Mouse (Mus musculus): Measurements from ENCODE around the gene E330021D16Rik. TPM values are rescaled to one million over a fixed set of nuclear protein-coding genes. Genes with fewer than 3 reads are reported as not detected.

E330021D16Rik gene
- polyA plus RNA-seq, 2 experiments from 2014 or later, result 1.1 to 1.7 TPM

DNA sequence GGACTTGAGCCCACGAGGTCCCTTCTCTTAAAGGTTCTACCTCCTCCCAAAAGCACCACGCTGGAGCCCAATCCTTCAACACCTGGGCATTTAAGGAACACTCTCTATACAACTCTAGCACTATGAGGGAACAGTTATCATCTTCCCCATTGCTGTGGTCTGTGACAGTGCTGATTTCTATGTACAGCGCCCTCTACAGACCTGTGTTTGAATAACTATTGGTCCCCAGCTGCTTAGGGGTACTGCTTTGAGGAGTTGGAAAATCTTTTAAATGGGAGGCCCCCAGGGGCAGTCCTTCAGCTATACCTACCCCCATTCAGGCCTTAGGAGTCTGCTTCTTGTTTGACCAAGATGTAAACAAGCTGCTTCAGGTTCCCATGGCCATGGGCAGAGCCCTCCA is 5.7 kb upstream of the E330021D16Rik start:
- ATAC-seq, result no peak

DNA sequence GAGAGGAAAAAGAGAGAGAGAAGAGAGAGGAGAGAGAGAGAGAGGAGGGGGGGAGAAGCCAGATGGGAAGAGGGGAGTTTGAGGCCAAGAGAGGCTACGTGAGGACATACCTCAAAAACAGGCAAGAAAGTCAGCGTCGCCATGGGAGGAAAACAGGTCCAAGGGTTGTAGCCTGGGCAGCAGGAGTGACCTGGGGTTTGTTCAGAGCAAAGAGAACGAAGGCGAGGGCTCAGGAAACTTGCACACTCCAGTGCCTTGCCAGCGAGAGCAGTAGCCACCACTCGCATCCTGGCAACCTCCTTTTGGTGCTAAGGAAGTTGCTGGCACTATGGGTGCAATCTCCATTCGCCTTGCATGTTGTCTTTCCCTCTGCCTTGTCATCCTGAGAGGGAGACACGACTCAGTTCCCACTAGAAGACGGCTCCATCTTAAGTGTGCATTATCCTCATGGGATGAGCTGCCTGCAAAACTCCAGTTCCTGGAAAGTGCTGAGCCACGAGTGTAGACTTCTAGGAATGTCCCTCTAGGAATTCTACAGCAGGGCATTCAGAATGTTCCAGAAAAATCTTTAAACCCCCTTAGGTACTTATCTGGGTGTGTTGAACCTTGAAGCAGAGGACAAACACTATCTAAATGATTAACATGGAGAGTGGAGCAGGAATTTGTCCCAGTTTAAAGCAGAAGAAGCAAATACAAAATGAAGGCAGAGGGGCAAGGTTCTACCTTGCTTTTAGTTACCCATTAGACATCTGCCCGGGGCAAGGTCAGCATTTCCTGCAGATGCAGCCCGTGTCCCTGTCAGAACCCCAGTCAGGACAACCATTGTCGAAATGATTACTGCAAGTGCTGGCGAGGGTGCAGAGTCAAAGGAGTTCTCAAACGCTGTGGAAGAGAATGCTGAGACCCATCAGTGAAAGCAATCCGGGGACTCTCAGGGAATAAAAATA is 3.8 kb upstream of the E330021D16Rik start:
- ATAC-seq, result no peak

- ATAC-seq, result no peak
Measured at GRCm38 (mm10) chr6:136418333-136418848, 3.0 kb upstream of the E330021D16Rik start.

DNA sequence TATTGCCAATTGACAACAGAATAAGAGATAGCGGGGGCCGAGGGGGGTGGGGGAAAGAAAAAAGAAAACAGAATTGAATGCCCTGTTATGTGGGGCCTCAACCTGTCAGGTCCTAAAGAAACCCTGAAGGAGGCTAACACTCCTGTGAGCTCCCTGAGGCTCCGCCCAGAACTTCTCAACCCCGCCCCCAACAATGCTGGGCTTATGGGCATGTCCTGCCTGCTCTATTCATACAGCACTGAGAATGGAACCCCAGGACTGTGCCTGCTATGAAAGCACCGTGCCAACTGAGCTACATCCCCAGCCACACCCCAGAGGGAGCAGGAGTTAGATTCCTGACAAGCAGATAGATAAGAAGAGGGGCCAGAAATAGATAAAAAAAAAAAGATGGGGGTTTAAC is 2.5 kb upstream of the E330021D16Rik start:
- ATAC-seq, result no peak

DNA sequence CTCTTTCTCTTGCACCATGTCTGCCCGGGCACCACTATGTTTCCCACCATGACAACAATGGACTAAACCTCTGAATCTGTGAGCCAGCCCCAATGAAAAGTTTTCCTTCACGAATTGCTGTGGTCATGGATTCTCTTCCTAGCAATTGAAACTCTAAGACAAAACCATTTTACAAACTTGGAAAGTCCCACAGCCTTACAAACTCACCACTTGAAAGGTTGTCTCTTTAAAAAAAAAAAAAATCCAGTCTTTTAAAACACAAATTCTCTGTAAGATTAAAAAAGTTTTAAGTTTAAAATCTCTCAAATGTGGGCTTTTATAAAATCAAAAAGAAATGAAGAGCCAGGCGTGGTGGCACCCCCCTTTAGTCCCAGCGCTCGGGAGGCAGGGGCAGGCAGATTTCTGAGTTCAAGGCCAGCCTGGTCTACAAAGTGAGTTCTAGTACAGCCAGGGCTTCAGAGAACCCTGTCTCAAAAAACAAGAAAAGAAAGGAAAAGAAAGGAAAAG is 1.5 kb downstream of the E330021D16Rik start:
- ATAC-seq, result peak; percentile 63

- ATAC-seq, result no peak
Measured at GRCm38 (mm10) chr6:136407608-136408192, 7.7 kb downstream of the E330021D16Rik start.

GRCm38 (mm10) chr6:136396860-136397259 is 18.5 kb downstream of the E330021D16Rik start:
- ATAC-seq, result no peak

GRCm38 (mm10) chr6:136390262-136390661 is 25.1 kb downstream of the E330021D16Rik start:
- ATAC-seq, result no peak

DNA sequence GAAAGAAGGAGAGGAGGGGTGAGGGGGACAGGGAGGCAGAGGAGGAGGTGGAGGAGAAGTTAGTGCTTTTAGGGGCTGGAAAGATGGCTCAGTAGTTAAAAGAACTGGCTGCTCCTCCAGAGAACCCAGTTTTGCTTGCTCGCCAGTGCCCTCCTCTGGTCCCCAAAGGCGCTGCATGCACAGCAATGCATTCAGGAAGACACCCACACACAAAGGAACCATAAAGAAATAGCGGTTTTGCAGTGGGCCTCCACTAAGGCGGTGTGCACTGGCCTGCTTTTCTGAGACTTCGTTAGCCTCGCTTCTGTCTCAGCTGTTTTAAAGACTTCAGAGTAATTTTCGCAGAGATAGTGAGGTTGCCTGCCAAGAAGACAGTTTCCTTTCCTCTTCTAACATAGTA is 30.1 kb downstream of the E330021D16Rik start:
- no peak for ATAC-seq

GRCm38 (mm10) chr6:136383218-136383617 is 32.2 kb downstream of the E330021D16Rik start:
- ATAC-seq, result no peak

DNA sequence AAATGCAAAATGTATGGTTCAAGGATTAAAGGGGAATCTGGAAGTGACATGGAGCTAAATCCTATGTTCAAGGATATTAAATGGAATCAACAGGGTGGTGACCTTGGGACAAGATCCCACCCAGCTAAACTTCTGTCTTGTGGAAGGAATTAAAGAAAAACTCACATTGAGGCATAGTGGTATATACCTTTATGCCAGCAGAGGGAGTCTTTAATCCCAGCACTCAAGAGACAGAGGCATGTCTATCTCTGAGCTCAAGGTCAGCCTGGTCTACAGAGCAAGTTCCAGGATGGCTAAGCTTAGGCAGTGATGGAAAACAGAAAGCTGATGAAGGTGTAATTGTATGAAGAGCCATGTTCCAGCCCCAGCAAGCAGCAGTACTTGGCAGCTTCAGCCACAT is 39.3 kb downstream of the E330021D16Rik start:
- ATAC-seq, result no peak

DNA sequence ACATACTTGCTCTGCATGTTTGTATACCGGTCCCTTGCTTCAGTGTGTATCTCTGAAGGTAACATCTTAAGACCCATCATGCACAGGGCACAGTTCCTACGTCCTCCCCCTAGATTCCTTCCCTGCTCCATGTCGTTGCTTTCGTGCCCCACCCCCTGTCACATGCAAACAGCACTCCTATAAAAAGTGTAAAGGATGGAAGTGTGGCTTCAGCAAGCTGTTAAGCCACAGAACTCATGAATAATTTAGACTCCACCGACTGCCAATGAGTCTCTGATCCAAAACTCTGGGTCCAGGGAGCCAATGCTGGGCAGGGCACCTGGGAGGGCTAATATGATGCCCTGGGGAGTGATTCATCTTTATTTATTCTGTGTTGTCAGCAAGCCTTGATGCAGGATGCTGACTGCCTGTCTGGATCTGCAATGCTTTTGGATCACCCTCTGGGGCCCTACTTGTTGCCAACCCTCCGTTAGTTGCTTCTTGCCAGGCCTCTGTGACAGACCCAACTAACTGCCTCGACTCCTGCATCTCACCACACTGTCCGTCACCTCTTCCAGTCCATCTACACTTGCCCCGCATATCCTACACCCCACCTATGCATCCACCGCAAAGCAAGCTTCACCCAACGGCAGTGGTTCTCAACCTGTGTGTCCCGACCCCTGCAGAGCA is 50.8 kb downstream of the E330021D16Rik start:
- no peak for ATAC-seq

GRCm38 (mm10) chr6:136364008-136364407 is 51.4 kb downstream of the E330021D16Rik start:
- ATAC-seq, result no peak

- ATAC-seq, result no peak
Measured at GRCm38 (mm10) chr6:136363313-136363712, 52.1 kb downstream of the E330021D16Rik start.

GRCm38 (mm10) chr6:136358471-136358870 is 56.9 kb downstream of the E330021D16Rik start:
- no peak for ATAC-seq

DNA sequence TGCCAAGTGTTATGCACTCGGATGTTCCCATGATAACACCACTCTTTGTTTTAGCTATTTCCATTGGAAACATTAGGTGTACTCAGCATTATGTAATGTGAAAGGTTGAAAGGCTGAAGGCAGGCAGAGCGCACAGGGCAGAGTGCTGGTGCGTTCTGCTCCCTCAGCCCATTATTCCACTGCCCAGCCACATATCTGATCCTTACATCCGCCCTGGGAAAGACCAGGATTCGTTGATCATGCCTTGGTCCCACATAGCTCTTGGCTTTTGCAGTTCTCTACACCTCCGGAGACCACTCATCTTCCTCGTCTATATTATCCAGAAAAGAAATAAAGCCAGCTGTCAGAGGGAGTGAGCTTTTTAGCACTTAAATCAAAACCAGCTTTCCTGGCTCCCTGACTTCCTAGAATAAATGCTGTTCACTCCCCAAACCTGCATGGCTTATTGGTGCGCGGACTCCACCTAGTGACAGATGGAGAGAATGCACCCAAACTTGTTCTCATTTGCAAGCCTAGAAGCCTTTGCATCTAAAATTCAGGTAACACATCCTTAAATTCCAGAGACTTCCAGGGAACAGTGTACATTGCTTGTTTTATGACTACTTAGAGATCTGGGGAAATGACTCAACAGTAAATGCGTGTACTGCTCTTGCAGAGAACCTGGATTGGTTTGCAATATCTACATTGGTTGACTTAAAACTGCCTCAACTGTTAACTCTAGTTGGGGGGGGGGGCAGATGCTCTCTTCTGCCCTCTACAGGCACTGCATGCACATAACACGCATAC is 61.8 kb downstream of the E330021D16Rik start:
- ATAC-seq, result no peak

Other genes starting within 250 kb of the E330021D16Rik start
- gene Grin2b, start 242.1 kb downstream of the E330021D16Rik start, polyA plus RNA-seq (2017; shearing (Covaris generic)), result not detected
- gene Gm8994, start 88.0 kb downstream of the E330021D16Rik start, polyA plus RNA-seq (2017; shearing (Covaris generic)), result not detected
- gene Atf7ip, start 90.6 kb upstream of the E330021D16Rik start, polyA plus RNA-seq (2017; shearing (Covaris generic)), result 100 to 1,000 TPM in 1 of 2 experiments, 10 to 100 TPM in 1; 96.5 to 115 TPM
- 1 to 10 TPM; 1.2 to 1.4 TPM for gene Plbd1, start 246.4 kb upstream of the E330021D16Rik start, polyA plus RNA-seq (2017; shearing (Covaris generic))

All from CD4-positive, CD25-positive, alpha-beta regulatory T cell, adult 4 months (primary cell).